Mouse (Mus musculus) cortical plate, adult 2 months (tissue): ENCODE measurements around the gene Artn.

Experiments used
- CTCF ChIP-seq: fragments of 200-500 bp; IDR thresholded peaks from 2 replicates; pipeline ENCODE4 v1.5.1; 2011; ENCODE audit warnings: mild to moderate bottlenecking, control low read depth, low read length; ENCODE audit not compliant: insufficient read depth; ENCODE audit errors: extremely low read depth
- POLR2A ChIP-seq: fragments of 200-500 bp; IDR thresholded peaks from 2 replicates; pipeline ENCODE4 v1.6.1; 2011; ENCODE audit warnings: mild to moderate bottlenecking, low read length, control low read depth; ENCODE audit not compliant: insufficient read depth; ENCODE audit errors: extremely low read depth

- TF ChIP-seq POLR2A, result no peak
- TF ChIP-seq CTCF, result no peak
These were observed 12.2 kb downstream of the Artn start for GRCm38 (mm10) chr4:117917402-117917801.
